Comparison of ENCODE assay signal across 7 mouse cellular contexts in genomic region chr14:55560202-55561073, GRCm38 (mm10). TPM values are rescaled to one million over a fixed set of nuclear protein-coding genes. Genes with fewer than 3 reads are reported as not detected.
DNase-seq lines count a peak whose midpoint lies in the region; ATAC-seq lines count a peak whose summit lies in the region.

Gene A730061H03Rik, minus strand, starts transcription at chr14:55560406.

- peak within 1 kb of the TSS; percentile 56 for H3K4me3 ChIP-seq in embryonic facial prominence, embryonic 11.5 days (ENCODE audit: low read depth, low read length)
- H3K4me3 ChIP-seq in limb, embryonic 10.5 days = peak within 1 kb of the TSS; percentile 79
- peak within 1 kb of the TSS; percentile 56 for H3K4me3 ChIP-seq in midbrain, embryonic 13.5 days (replicated peaks)

- WGBS in embryonic facial prominence, embryonic 11.5 days = under 1% methylated on average over 51 of the region's 51 CpGs
- WGBS in limb, embryonic 10.5 days = under 1% methylated on average over 51 of the region's 51 CpGs
- under 1% methylated on average over 51 of the region's 51 CpGs for WGBS in midbrain, embryonic 13.5 days

- peaks cover 4% of the 10 kb centered on the region; the same call in 1 of the 2 replicates for H3K4me1 ChIP-seq in embryonic facial prominence, embryonic 11.5 days (ENCODE audit: control insufficient read depth, insufficient read depth, low read length)
- peaks cover 18% of the 10 kb centered on the region for H3K4me1 ChIP-seq in limb, embryonic 10.5 days
- H3K4me1 ChIP-seq in midbrain, embryonic 13.5 days (replicated peaks) = peaks cover 24% of the 10 kb centered on the region

- H3K27ac ChIP-seq in embryonic facial prominence, embryonic 11.5 days (replicated peaks; ENCODE audit: low read depth, low read length) = peak within 1 kb of the TSS; percentile 90
- peak within 1 kb of the TSS; percentile 95 for H3K27ac ChIP-seq in limb, embryonic 10.5 days
- H3K27ac ChIP-seq in midbrain, embryonic 13.5 days = peak within 1 kb of the TSS; percentile 97

- no peaks in the 10 kb centered on the region; the same call in 1 of the 2 replicates for H3K36me3 ChIP-seq in embryonic facial prominence, embryonic 11.5 days (replicated peaks; ENCODE audit: control insufficient read depth, insufficient read depth, low read depth, low read length)
- H3K36me3 ChIP-seq in limb, embryonic 10.5 days = peaks cover 27% of the 10 kb centered on the region
- H3K36me3 ChIP-seq in midbrain, embryonic 13.5 days = peaks cover 28% of the 10 kb centered on the region

- peak; percentile 96 for ATAC-seq in embryonic facial prominence, embryonic 11.5 days (replicated peaks; ENCODE audit: insufficient number of reproducible peaks, low FRiP score, low TSS enrichment, low read depth)
- ATAC-seq in granulocyte monocyte progenitor cell, adult 5-6 weeks (replicated peaks; ENCODE audit: poor library complexity, severe bottlenecking) = peak; percentile 76
- peak; percentile 98 for ATAC-seq in midbrain, embryonic 13.5 days

- no peaks in the 10 kb centered on the region for H3K27me3 ChIP-seq in embryonic facial prominence, embryonic 11.5 days (ENCODE audit: control insufficient read depth, insufficient read depth, low read length)
- no peaks in the 10 kb centered on the region for H3K27me3 ChIP-seq in limb, embryonic 10.5 days (ENCODE audit: low read depth, poor library complexity, severe bottlenecking)
- H3K27me3 ChIP-seq in midbrain, embryonic 13.5 days = no peaks in the 10 kb centered on the region

- DNase-seq in adrenal gland, postnatal 14 days = peak; percentile 99
- DNase-seq in embryonic facial prominence, embryonic 11.5 days (ENCODE audit: low spot score) = peak; percentile 99
- DNase-seq in kidney, adult 11 months = peak; percentile 99
- DNase-seq in limb, embryonic 10.5 days (ENCODE audit: low spot score) = peak; percentile 96
- DNase-seq in spleen, adult 12 weeks (ENCODE audit: low spot score) = peak; percentile 98

- peak within 1 kb of the TSS; percentile 77 for H3K9ac ChIP-seq in embryonic facial prominence, embryonic 11.5 days (replicated peaks; ENCODE audit: low read length)
- H3K9ac ChIP-seq in midbrain, embryonic 13.5 days (replicated peaks) = peak within 1 kb of the TSS; percentile 76

- H3K9me3 ChIP-seq in embryonic facial prominence, embryonic 11.5 days (replicated peaks; ENCODE audit: control insufficient read depth, low read length) = no peaks in the 10 kb centered on the region
- H3K9me3 ChIP-seq in limb, embryonic 10.5 days (replicated peaks) = no peaks in the 10 kb centered on the region
- no peaks in the 10 kb centered on the region for H3K9me3 ChIP-seq in midbrain, embryonic 13.5 days

- peak within 1 kb of the TSS; percentile 64 for H3K4me2 ChIP-seq in embryonic facial prominence, embryonic 11.5 days (ENCODE audit: low read depth, low read length)
- peak within 1 kb of the TSS; percentile 86 for H3K4me2 ChIP-seq in midbrain, embryonic 13.5 days (replicated peaks)

RNA-seq across cellular contexts. Expression of gene A730061H03Rik, which starts in this region (rescaled TPM):
- 1.2 TPM in 1 of 2 replicates, not detected in the other for total RNA-seq in adrenal gland, postnatal 14 days (2021)
- polyA plus RNA-seq in embryonic facial prominence, embryonic 11.5 days (2014; fragmentation: Nextera tagmentation; extraction: Ambion mirVana) = not detected in 2 replicates
- total RNA-seq in granulocyte monocyte progenitor cell, adult 5-6 weeks (2014; fragmentation: Nextera tagmentation) = 1.9 TPM in 1 of 2 replicates, not detected in the other
- total RNA-seq in granulocyte monocyte progenitor cell, adult 5-6 weeks (2017) = 1.0 TPM in 1 of 2 replicates, not detected in the other
- 0.59 and 0.87 TPM in 2 replicates for polyA plus RNA-seq in limb, embryonic 10.5 days (2016; fragmentation: Nextera tagmentation; extraction: Ambion mirVana)
- 0.43 and 0.92 TPM in 2 replicates for polyA plus RNA-seq in midbrain, embryonic 13.5 days (2015; fragmentation: Nextera tagmentation; extraction: Ambion mirVana)

Comparison
In these comparisons a context has a peak if more than half of its experiments do, and no peak if none do; other contexts are left out.
1. Peak in every context shown above with its lines: DNase-seq, ATAC-seq, H3K4me3 ChIP-seq and H3K27ac ChIP-seq.
2. Peak in DNase-seq, ATAC-seq, H3K4me3 ChIP-seq, H3K27ac ChIP-seq, H3K9ac ChIP-seq and H3K4me2 ChIP-seq in embryonic facial prominence, embryonic 11.5 days; RNA of the gene not detected or under 1 TPM.
3. Peak in DNase-seq, H3K4me3 ChIP-seq and H3K27ac ChIP-seq in limb, embryonic 10.5 days; RNA of the gene not detected or under 1 TPM.
4. Peak in ATAC-seq, H3K4me3 ChIP-seq, H3K27ac ChIP-seq, H3K9ac ChIP-seq and H3K4me2 ChIP-seq in midbrain, embryonic 13.5 days; RNA of the gene not detected or under 1 TPM.